Mouse (Mus musculus) lung, postnatal 0 days (tissue): Measurements from ENCODE around the gene C130060K24Rik.

Source experiments
- CTCF ChIP-seq: IDR thresholded peaks from 2 replicates; pipeline ENCODE4 v1.5.1; 2016; ENCODE audit warnings: antibody characterized with exemption, mild to moderate bottlenecking
- EP300 ChIP-seq: IDR thresholded peaks from 2 replicates; pipeline ENCODE4 v1.6.1; 2016; ENCODE audit warnings: antibody characterized with exemption, mild to moderate bottlenecking, control low read depth

DNA sequence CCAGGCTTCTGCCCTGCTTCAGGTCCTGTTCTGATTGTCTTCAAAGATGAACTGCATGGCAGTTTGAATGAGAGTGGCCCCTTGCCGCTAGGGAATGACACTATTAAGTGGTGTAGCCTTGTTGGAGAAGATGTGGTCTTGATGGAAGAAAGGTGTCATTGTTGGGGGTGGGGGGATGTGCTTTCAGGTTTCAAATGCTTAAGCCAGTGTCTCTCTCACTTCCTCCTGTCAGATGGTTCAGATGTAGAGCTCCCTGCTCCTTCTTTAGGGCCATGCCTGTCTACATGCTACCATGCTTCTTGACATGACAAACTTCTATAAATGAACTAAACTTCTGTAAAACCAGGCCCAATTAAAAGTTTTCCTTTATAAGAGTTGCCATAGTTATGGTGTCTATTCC is 46.7 kb upstream of the C130060K24Rik start:
- TF ChIP-seq CTCF (no peak), EP300 (no peak)
